Mouse (Mus musculus) myocyte (in vitro differentiated cells): ENCODE results near the gene Tiam1.

Experiments
- MAX ChIP-seq: IDR thresholded peaks from one replicate; pipeline ENCODE4 v1.6.1; 2011; ENCODE audit warnings: low read depth, mild to moderate bottlenecking, control low read depth
- MYOD1 ChIP-seq, 3 experiments: IDR thresholded peaks; one replicate each; pipeline ENCODE4 v1.6.1; 2011; ENCODE audit warnings: control low read depth in 2 of 3, low read depth in 2 of 3, mild to moderate bottlenecking in 2 of 3, moderate library complexity in 1 of 3; ENCODE audit not compliant: insufficient read length in 2 of 3, control insufficient read depth in 1 of 3
- POLR2A ChIP-seq: IDR thresholded peaks from one replicate; pipeline ENCODE4 v1.6.1; 2011; ENCODE audit warnings: low read depth, mild to moderate bottlenecking, control low read depth, moderate library complexity; ENCODE audit not compliant: insufficient read length

GRCm38 (mm10) chr16:89922458-89922857 is 221.1 kb downstream of the Tiam1 start:
- TF ChIP-seq POLR2A = no peak
- TF ChIP-seq MAX = no peak
- TF ChIP-seq MYOD1 (IDR thresholded peaks at IDR 0.05; ENCODE audit: control insufficient read depth in 1 of 3, insufficient read length in 2 of 3, low read depth in 2 of 3) = no peak
